Mouse (Mus musculus) G1E (cell line): ENCODE data around the gene Iqch.

ENCODE experiments used
- CTCF ChIP-seq: IDR thresholded peaks from 2 replicates; pipeline ENCODE4 v1.5.1; 2012; ENCODE audit warnings: low read depth, low read length, inconsistent platforms, mixed read lengths
- GATA1 ChIP-seq: IDR thresholded peaks from 2 replicates; pipeline ENCODE4 v1.6.1; 2012; ENCODE audit warnings: borderline replicate concordance, low read length, inconsistent platforms, mixed read lengths
- TAL1 ChIP-seq: conservative IDR thresholded peaks from 2 replicates; pipeline ENCODE4 v1.6.1; 2012; ENCODE audit warnings: low read depth, low read length, inconsistent platforms, mixed read lengths

DNA sequence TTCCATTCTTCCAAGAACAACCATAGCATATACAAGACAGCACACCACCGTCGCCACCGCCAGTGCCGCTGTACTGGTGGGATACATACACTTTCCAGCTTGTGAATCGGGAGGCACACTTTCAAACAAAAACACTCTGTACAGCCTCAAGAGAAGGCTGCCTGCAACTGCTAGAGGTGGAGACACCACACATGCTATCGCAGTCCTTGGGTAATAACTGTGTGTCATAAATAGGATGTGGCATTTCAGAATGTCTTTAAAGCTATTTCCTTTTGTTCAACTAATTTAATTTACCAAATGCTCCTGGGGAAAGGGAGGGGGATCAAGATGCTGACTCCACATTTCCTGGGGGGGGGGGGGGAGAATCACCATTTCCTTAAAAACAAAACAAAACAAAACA, 34.0 kb downstream of the Iqch start:
- TF ChIP-seq TAL1 (no peak), CTCF (no peak), GATA1 (no peak)
